In the genomic region with DNA sequence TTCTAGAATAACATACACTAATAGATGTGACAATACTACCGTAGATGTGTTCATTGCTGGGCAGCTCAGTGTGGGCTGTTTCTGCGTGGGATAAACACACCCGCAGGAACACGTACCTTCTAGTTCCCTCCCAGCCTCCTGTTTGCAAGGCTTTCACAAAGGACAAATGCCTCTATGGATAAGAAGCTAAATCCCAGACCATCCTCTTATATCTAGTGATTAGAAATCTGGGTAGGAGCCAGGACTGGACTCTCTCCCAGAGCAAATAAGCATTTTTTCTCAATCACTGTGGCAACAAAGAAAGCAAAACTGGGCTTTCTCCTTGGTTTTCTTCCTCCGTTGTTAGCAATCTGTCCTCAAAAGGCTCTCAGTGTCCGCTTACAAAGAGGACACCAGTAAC, we compare ENCODE assay signal across 27 mouse cellular contexts. TPM values are rescaled to one million over a fixed set of nuclear protein-coding genes. Genes with fewer than 3 reads are reported as not detected.
DNase-seq lines count a peak whose midpoint lies in the region; ATAC-seq and TF ChIP-seq lines count a peak whose summit lies in the region.
"Had no signal": no experiment of that assay in that cellular context is flagged by ENCODE, and none has a peak within 500 bp of the region (broad histone marks: within the 10 kb centered on the region; RNA-seq: fewer than 3 reads in every experiment).

No protein-coding gene starts in this region.

- H3K4me1 ChIP-seq in heart, postnatal 0 days (ENCODE audit: control insufficient read depth, insufficient read depth), result no peaks in the 10 kb centered on the region
- H3K4me1 ChIP-seq: embryonic facial prominence, embryonic 12.5 days; forebrain, embryonic 12.5 days; heart, embryonic 15.5 days; hindbrain, embryonic 12.5 days; kidney, embryonic 15.5 days; limb, embryonic 13.5 days; liver, embryonic 12.5 days had no signal

- no peak for TF ChIP-seq CTCF in heart, postnatal 0 days (IDR thresholded peaks at IDR 0.05; ENCODE audit: low read depth)
- TF ChIP-seq CTCF in left cerebral cortex, adult 2 months (IDR thresholded peaks at IDR 0.05), result no peak

- intact Hi-C loops in heart, postnatal 25 days (cut with DNase I), result no loop called here
- intact Hi-C loops in left cerebral cortex, adult 2 months (cut with DNase I), result no loop called here

- H3K27ac ChIP-seq in heart, postnatal 0 days (ENCODE audit: low read depth), result no peak overlapping the region
- no peak overlapping the region for H3K27ac ChIP-seq in left cerebral cortex, adult 2 months
- H3K27ac ChIP-seq: embryonic facial prominence, embryonic 12.5 days; forebrain, embryonic 12.5 days; heart, embryonic 15.5 days; hindbrain, embryonic 12.5 days; kidney, embryonic 15.5 days; limb, embryonic 13.5 days; liver, embryonic 12.5 days had no signal

- no peak overlapping the region for H3K9ac ChIP-seq in heart, postnatal 0 days (replicated peaks; ENCODE audit: low read depth, low read length)
- H3K9ac ChIP-seq: embryonic facial prominence, embryonic 12.5 days; forebrain, embryonic 12.5 days; heart, embryonic 15.5 days; hindbrain, embryonic 12.5 days; kidney, embryonic 15.5 days; limb, embryonic 13.5 days; liver, embryonic 12.5 days had no signal

- no peaks in the 10 kb centered on the region for H3K9me3 ChIP-seq in heart, postnatal 0 days (replicated peaks; ENCODE audit: control insufficient read depth, low read length)
- H3K9me3 ChIP-seq: embryonic facial prominence, embryonic 12.5 days; forebrain, embryonic 12.5 days; G1E; heart, embryonic 15.5 days; hindbrain, embryonic 12.5 days; kidney, embryonic 15.5 days; limb, embryonic 13.5 days; liver, embryonic 12.5 days had no signal

- no peak overlapping the region for H3K4me2 ChIP-seq in heart, postnatal 0 days (ENCODE audit: low read depth, low read length)
- H3K4me2 ChIP-seq: embryonic facial prominence, embryonic 12.5 days; forebrain, embryonic 12.5 days; heart, embryonic 15.5 days; hindbrain, embryonic 12.5 days; kidney, embryonic 15.5 days; limb, embryonic 13.5 days; liver, embryonic 12.5 days; midbrain, embryonic 11.5 days had no signal

- no peaks in the 10 kb centered on the region for H3K27me3 ChIP-seq in heart, postnatal 0 days (ENCODE audit: control insufficient read depth, insufficient read depth, low read length)
- H3K27me3 ChIP-seq: embryonic facial prominence, embryonic 12.5 days; forebrain, embryonic 12.5 days; heart, embryonic 15.5 days; hindbrain, embryonic 12.5 days; kidney, embryonic 15.5 days; limb, embryonic 13.5 days; liver, embryonic 12.5 days had no signal

- TF ChIP-seq EP300 in heart, postnatal 0 days (IDR thresholded peaks at IDR 0.05; ENCODE audit: low read depth), result no peak

- no peak for ATAC-seq in heart, postnatal 0 days (ENCODE audit: insufficient read depth, low read depth)
- ATAC-seq: liver, embryonic 12.5 days had no signal

- H3K36me3 ChIP-seq in heart, postnatal 0 days (replicated peaks; ENCODE audit: control insufficient read depth, insufficient read depth, low read length), result no peaks in the 10 kb centered on the region
- H3K36me3 ChIP-seq: embryonic facial prominence, embryonic 12.5 days; forebrain, embryonic 12.5 days; G1E; heart, embryonic 15.5 days; hindbrain, embryonic 12.5 days; kidney, embryonic 15.5 days; limb, embryonic 13.5 days had no signal

- WGBS in heart, postnatal 0 days, result 52% methylated on average over 6 of the region's 6 CpGs

- H3K4me3 ChIP-seq in heart, postnatal 0 days (ENCODE audit: low read depth, low read length), result no peak overlapping the region
- H3K4me3 ChIP-seq in left cerebral cortex, adult 2 months, result no peak overlapping the region
- H3K4me3 ChIP-seq: embryonic facial prominence, embryonic 12.5 days; forebrain, embryonic 12.5 days; heart, embryonic 15.5 days; hindbrain, embryonic 12.5 days; kidney, embryonic 15.5 days; limb, embryonic 13.5 days; liver, embryonic 12.5 days had no signal

- peak; percentile 6 for DNase-seq in heart, postnatal 0 days (ENCODE audit: low spot score)
- no peak for DNase-seq in heart, postnatal 25 days (ENCODE audit: low spot score)
- peak; percentile 12 for DNase-seq in lung, postnatal 10 days
- no peak for DNase-seq in lung, postnatal 4 days
- peak; percentile 64 for DNase-seq in testis, postnatal 14 days (ENCODE audit: low spot score)
- no peak for DNase-seq in testis, postnatal 10 days (ENCODE audit: low spot score)
- DNase-seq in left cerebral cortex, adult 2 months (ENCODE audit: extremely low spot score in 1 of 2, low spot score in 2 of 2), result no peak
- DNase-seq: adrenal gland, postnatal 10 days; B cell, adult 2 months; cerebellum, adult 2 months; cerebellum, postnatal 25 days; gastrocnemius, postnatal 14 days; kidney, adult 11 months; kidney, postnatal 36 days; lung, adult 18-20 months; right cerebral cortex, adult 18-20 months; spleen, adult 18-20 months; thymus, postnatal 14 days had no signal

RNA-seq across cellular contexts. Expression of a gene that starts 26.8 kb away (rescaled TPM):
- total RNA-seq in heart, postnatal 0 days (2014; rRNA removed; ENCODE audit: low replicate concordance), result 0.27 TPM in 1 of 2 replicates, not detected in the other
- 0.05 TPM in 2 replicates for polyA plus RNA-seq in heart, postnatal 0 days (2015; fragmentation: Nextera tagmentation; extraction: Ambion mirVana)
- 1 to 10 TPM; 1.6 to 1.9 TPM for total RNA-seq in heart, postnatal 25 days (2021)
- 1 to 10 TPM in 1 of 2 experiments, under 1 TPM in 1; 0.75 to 1.1 TPM for total RNA-seq in left cerebral cortex, adult 2 months (2021)

Comparison
In these comparisons a context has a peak if more than half of its experiments do, and no peak if none do; other contexts are left out.
1. DNase-seq: peak in heart, postnatal 0 days (single experiment), lung, postnatal 10 days (single experiment) and testis, postnatal 14 days (single experiment); none in heart, postnatal 25 days (single experiment), lung, postnatal 4 days (0 of 2), testis, postnatal 10 days (single experiment) and left cerebral cortex, adult 2 months (0 of 2).